Mouse (Mus musculus): ENCODE measurements around the gene Lpp. TPM values are rescaled to one million over a fixed set of nuclear protein-coding genes. Genes with fewer than 3 reads are reported as not detected.

Gene Lpp
- polyA plus RNA-seq, 1 experiment from 2014 or later: 79.9 TPM

DNA sequence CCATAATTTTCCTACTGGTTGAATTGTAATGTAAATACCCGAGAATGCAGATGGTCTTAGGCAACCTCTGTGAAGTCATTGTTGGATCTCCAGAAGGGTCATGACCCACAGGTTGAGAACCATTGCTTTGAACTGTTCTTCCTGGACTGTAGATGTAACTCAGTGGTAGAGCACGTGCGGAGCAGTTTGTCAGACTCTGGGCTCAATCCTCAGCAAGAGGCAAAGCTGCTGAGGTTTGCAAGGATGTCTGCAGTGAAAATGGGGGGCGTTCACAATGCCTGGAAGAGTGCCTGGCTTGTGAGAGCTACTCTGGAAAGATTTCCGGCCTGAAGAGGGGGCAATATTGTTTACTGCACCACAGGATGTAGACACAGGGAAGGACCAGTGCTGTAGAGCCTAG, 6.2 kb downstream of the Lpp start:
- no peak overlapping the region for H3K4me3 ChIP-seq (ENCODE audit: low read depth, low read length)
- H3K9ac ChIP-seq: no peak overlapping the region
- TF ChIP-seq CTCF (IDR thresholded peaks at IDR 0.05; ENCODE audit: low read depth): no peak
- peaks cover 17% of the 10 kb centered on the region for H3K4me1 ChIP-seq (ENCODE audit: insufficient read depth)
- WGBS: 54% methylated on average over 5 of the region's 5 CpGs
- ATAC-seq (ENCODE audit: insufficient read depth) (no peak), DNase-seq (peak; percentile 53)
- H3K27ac ChIP-seq (ENCODE audit: low read depth): no peak overlapping the region
- H3K9me3 ChIP-seq (ENCODE audit: low read depth, low read length): no peaks in the 10 kb centered on the region
- H3K27me3 ChIP-seq (ENCODE audit: insufficient read depth, low read length): no peaks in the 10 kb centered on the region
- H3K4me2 ChIP-seq: no peak overlapping the region
- H3K36me3 ChIP-seq (ENCODE audit: insufficient read depth): peaks cover 12% of the 10 kb centered on the region; the same call in 1 of the 2 replicates

DNA sequence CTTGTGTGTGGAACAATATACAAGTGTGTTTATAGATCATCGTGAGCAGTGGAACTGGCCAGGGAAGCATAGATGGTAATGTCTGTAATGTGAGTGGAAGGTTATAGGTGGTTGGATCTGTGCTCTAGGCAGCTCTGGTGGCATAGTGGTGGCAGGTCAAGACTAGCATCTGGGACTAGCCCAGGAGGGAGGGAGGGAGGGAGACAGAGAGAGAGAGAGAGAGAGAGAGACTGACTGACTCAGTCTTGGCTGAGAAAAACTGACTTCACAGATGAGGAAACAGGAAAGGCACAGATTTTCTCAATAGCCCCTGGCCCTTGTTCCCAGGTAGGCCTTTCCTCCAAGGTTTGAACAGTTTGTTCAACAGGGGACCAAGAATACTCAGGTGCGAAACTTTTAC, 7.5 kb downstream of the Lpp start:
- DNase-seq: no peak
- Histone ChIP-seq H3K27ac (ENCODE audit: low read depth) (no peak overlapping the region), H3K9ac (no peak overlapping the region)

DNA sequence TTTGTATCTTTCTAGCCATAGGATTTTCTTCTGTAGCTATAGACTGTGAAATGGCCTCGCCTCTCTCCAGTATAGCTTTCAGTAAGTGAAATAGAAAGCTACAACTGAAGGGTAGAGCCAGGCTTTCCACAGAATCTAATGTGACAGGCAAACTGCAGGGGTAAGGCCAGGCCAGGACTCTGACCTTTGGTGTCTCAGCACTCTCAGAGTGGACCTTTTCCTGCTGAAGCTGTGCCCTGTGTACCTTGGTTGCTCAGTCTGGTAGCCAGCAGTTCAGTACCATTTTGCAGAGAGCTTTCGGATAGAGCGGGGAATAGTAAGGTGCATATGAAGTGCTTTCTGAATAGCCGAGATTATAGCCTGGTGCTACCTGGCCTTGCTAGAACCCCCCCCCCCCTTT, 9.5 kb downstream of the Lpp start:
- ATAC-seq (ENCODE audit: insufficient read depth) (no peak), DNase-seq (no peak)
- Histone ChIP-seq H3K27ac (ENCODE audit: low read depth) (no peak overlapping the region), H3K4me3 (ENCODE audit: low read depth, low read length) (no peak overlapping the region), H3K27me3 (ENCODE audit: insufficient read depth, low read length) (no peaks in the 10 kb centered on the region), H3K9ac (no peak overlapping the region), H3K36me3 (ENCODE audit: insufficient read depth) (peaks cover 32% of the 10 kb centered on the region; the same call in 1 of the 2 replicates), H3K4me1 (ENCODE audit: insufficient read depth) (no peaks in the 10 kb centered on the region), H3K4me2 (no peak overlapping the region), H3K9me3 (ENCODE audit: low read depth, low read length) (peaks cover 7% of the 10 kb centered on the region; the same call in 1 of the 2 replicates)
- no peak for TF ChIP-seq CTCF (IDR thresholded peaks at IDR 0.05; ENCODE audit: low read depth)
- WGBS: 83% methylated on average over 4 of the region's 4 CpGs

More for the DNA sequence above, 7.5 kb downstream of the Lpp start:
- Histone ChIP-seq H3K27me3 (ENCODE audit: insufficient read depth, low read length) (no peaks in the 10 kb centered on the region), H3K9me3 (ENCODE audit: low read depth, low read length) (no peaks in the 10 kb centered on the region; the same call in 1 of the 2 replicates), H3K4me3 (ENCODE audit: low read depth, low read length) (no peak overlapping the region), H3K36me3 (ENCODE audit: insufficient read depth) (peaks cover 23% of the 10 kb centered on the region; the same call in 1 of the 2 replicates), H3K4me2 (no peak overlapping the region), H3K4me1 (ENCODE audit: insufficient read depth) (peaks cover 8% of the 10 kb centered on the region)
- no peak for TF ChIP-seq CTCF (IDR thresholded peaks at IDR 0.05; ENCODE audit: low read depth)
- 75% methylated on average over 2 of the region's 2 CpGs for WGBS
- no peak for ATAC-seq (ENCODE audit: insufficient read depth)

DNA sequence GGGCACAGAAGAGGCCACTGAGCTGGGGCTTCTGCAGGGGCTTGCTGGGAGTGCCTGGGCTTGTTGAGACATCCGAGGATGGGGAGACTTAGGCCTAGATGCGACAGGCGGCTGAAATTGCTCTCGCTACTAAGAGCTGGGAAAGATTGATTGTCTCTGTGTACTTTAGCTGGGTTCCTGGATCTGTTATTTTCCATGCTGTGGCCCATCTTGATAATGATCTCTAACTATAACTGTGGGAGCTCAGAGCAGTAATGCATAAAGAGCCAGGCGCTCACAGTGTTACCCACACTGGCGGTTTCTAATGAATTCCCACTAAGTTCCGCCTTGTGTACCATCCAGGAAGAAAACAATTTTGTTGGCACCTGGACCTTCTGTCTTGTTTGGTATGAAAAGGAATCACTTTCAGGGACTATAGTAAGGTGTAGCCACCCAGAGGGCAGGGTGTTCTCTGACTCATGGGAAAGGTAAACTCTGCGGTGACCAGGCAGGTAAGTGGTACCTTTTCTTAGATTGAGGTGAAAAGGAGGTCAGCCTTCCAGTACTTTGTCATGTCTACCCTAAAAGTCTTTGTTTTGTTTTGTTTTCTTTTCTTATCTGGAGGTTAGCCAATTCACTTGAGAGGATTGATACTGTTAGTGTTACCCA, 10.6 kb downstream of the Lpp start:
- Histone ChIP-seq H3K9me3 (ENCODE audit: low read depth, low read length) (peaks cover 7% of the 10 kb centered on the region; the same call in 1 of the 2 replicates), H3K4me3 (ENCODE audit: low read depth, low read length) (no peak overlapping the region), H3K4me2 (no peak overlapping the region), H3K4me1 (ENCODE audit: insufficient read depth) (no peaks in the 10 kb centered on the region), H3K27ac (ENCODE audit: low read depth) (no peak overlapping the region), H3K9ac (no peak overlapping the region), H3K36me3 (ENCODE audit: insufficient read depth) (peaks cover 32% of the 10 kb centered on the region; the same call in 1 of the 2 replicates), H3K27me3 (ENCODE audit: insufficient read depth, low read length) (no peaks in the 10 kb centered on the region)
- ATAC-seq (ENCODE audit: insufficient read depth) (no peak), DNase-seq (no peak)
- TF ChIP-seq CTCF (IDR thresholded peaks at IDR 0.05; ENCODE audit: low read depth): no peak
- 80% methylated on average over 8 of the region's 8 CpGs for WGBS

DNA sequence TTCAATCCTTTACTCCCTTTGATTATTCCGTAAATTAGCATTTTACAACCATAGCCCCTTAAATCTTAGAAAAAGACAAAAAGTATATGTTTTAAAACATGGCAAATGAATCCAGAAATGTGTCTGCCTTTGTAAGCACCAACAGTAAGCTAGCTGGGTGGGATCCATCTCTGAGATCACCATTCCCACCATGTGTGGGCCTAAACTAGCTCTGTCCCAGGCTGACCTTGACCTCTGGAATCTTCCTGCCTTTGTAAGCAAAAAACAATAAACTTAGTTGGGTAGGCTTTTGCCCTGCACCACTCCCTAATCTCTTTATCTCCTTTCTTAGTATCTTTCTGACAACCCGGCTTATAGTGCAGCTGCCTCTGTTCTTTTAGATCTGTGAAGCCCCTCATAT, 13.2 kb downstream of the Lpp start:
- Histone ChIP-seq H3K27ac (ENCODE audit: low read depth) (no peak overlapping the region), H3K9ac (no peak overlapping the region), H3K4me2 (no peak overlapping the region), H3K4me1 (ENCODE audit: insufficient read depth) (no peaks in the 10 kb centered on the region), H3K4me3 (ENCODE audit: low read depth, low read length) (no peak overlapping the region), H3K9me3 (ENCODE audit: low read depth, low read length) (peaks cover 7% of the 10 kb centered on the region; the same call in 1 of the 2 replicates), H3K27me3 (ENCODE audit: insufficient read depth, low read length) (no peaks in the 10 kb centered on the region), H3K36me3 (ENCODE audit: insufficient read depth) (peaks cover 35% of the 10 kb centered on the region)
- no peak for TF ChIP-seq CTCF (IDR thresholded peaks at IDR 0.05; ENCODE audit: low read depth)
- WGBS: 90% methylated on average over 2 of the region's 2 CpGs
- ATAC-seq (ENCODE audit: insufficient read depth) (no peak), DNase-seq (no peak)

DNA sequence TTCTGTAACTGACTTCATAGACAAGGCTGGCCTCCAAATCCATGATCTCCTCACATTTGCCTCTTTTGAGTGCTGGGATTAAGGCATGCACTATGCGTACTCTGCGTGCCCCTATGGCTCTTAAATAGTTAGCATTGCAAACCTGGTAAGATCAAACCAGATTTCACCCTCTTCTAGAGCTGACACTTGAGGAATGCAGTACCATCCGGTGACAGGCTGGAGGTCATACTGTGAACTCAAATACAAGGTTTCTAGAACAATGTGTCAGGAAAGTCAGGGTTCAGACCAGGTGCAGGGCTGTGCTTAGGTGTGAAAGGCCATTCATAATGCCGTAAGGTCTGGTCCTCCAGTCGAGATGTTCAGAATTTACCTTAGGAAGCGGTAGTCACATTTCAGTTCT, 18.0 kb downstream of the Lpp start:
- Histone ChIP-seq H3K9ac (no peak overlapping the region), H3K9me3 (ENCODE audit: low read depth, low read length) (peaks cover 2% of the 10 kb centered on the region; the same call in 1 of the 2 replicates), H3K4me2 (no peak overlapping the region), H3K27ac (ENCODE audit: low read depth) (no peak overlapping the region), H3K4me3 (ENCODE audit: low read depth, low read length) (no peak overlapping the region), H3K36me3 (ENCODE audit: insufficient read depth) (peaks cover 24% of the 10 kb centered on the region), H3K4me1 (ENCODE audit: insufficient read depth) (no peaks in the 10 kb centered on the region), H3K27me3 (ENCODE audit: insufficient read depth, low read length) (no peaks in the 10 kb centered on the region)
- ATAC-seq (ENCODE audit: insufficient read depth) (no peak), DNase-seq (no peak)
- TF ChIP-seq CTCF (IDR thresholded peaks at IDR 0.05; ENCODE audit: low read depth): no peak
- WGBS: 62% methylated on average over 6 of the region's 6 CpGs

DNA sequence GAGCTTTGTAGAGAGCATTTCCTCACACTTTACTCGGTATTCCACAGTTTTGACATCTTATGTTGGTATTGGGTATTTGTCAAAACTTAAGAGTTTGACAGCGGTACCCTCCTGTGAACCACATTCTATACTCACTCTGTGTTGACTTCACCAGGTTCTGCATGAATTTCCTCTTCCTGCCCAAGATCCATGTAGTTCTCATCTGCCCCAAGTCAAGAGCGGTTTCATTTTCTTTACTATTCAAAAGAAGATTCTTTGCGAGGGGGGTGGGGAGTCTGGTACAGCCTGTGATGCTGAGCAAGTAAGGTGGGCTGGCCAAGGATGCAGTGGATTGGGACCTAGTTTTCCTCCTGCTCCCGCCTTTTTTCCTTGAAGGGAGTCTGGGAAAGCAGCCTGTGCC, 18.9 kb downstream of the Lpp start:
- Histone ChIP-seq H3K27me3 (ENCODE audit: insufficient read depth, low read length) (no peaks in the 10 kb centered on the region), H3K36me3 (ENCODE audit: insufficient read depth) (peaks cover 20% of the 10 kb centered on the region), H3K4me2 (no peak overlapping the region), H3K9me3 (ENCODE audit: low read depth, low read length) (no peaks in the 10 kb centered on the region), H3K4me1 (ENCODE audit: insufficient read depth) (no peaks in the 10 kb centered on the region), H3K9ac (no peak overlapping the region), H3K4me3 (ENCODE audit: low read depth, low read length) (no peak overlapping the region), H3K27ac (ENCODE audit: low read depth) (no peak overlapping the region)
- DNase-seq (no peak), ATAC-seq (ENCODE audit: insufficient read depth) (no peak)
- TF ChIP-seq CTCF (IDR thresholded peaks at IDR 0.05; ENCODE audit: low read depth): no peak
- 90% methylated on average over 5 of the region's 5 CpGs for WGBS
